Mouse (Mus musculus): ENCODE results near the gene Pgbd5. TPM values are rescaled to one million over a fixed set of nuclear protein-coding genes. Genes with fewer than 3 reads are reported as not detected.
A peak's percentile ranks its signal among the peaks of the same experiment; 100 is the strongest.

Gene Pgbd5
- polyA plus RNA-seq, 1 experiment from 2014 or later: 3.2 TPM

DNA sequence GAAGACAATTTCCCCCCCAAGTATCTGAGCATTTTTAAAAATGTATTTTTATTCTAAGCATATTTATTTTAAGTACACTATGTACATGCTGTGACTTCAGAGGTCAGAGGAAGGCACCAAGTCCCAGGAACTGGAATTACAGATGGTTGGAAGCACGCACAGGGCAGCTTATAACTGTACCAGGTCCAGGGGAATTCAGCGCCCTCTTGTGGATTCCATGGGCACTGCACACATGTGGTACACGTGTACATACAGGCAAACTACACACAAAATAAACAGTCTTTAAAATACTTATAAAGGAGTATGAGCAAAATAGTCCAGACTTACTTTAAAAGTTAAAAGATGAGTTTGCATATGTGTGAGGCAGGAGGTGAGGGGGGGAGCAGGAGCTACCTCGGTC, 45.5 kb downstream of the Pgbd5 start:
- WGBS: 82% methylated on average over 4 of the region's 4 CpGs
- no peak overlapping the region for H3K4me3 ChIP-seq (ENCODE audit: low read depth, low read length)
- no peaks in the 10 kb centered on the region for H3K27me3 ChIP-seq (ENCODE audit: control insufficient read depth, insufficient read depth, low read length)
- no peak overlapping the region for H3K4me2 ChIP-seq (replicated peaks; ENCODE audit: low read depth, low read length)
- H3K4me1 ChIP-seq (ENCODE audit: control insufficient read depth, insufficient read depth, low read length): peaks cover 17% of the 10 kb centered on the region; the same call in 1 of the 2 replicates
- H3K27ac ChIP-seq (ENCODE audit: low read length): no peak overlapping the region
- H3K9ac ChIP-seq (replicated peaks; ENCODE audit: low read depth, low read length): no peak overlapping the region
- ATAC-seq (ENCODE audit: insufficient number of reproducible peaks, insufficient read depth, low FRiP score, low read depth): no peak
- H3K9me3 ChIP-seq (ENCODE audit: control insufficient read depth, low read depth, low read length): no peaks in the 10 kb centered on the region
- no peaks in the 10 kb centered on the region for H3K36me3 ChIP-seq (ENCODE audit: control insufficient read depth, insufficient read depth, low read length)

DNA sequence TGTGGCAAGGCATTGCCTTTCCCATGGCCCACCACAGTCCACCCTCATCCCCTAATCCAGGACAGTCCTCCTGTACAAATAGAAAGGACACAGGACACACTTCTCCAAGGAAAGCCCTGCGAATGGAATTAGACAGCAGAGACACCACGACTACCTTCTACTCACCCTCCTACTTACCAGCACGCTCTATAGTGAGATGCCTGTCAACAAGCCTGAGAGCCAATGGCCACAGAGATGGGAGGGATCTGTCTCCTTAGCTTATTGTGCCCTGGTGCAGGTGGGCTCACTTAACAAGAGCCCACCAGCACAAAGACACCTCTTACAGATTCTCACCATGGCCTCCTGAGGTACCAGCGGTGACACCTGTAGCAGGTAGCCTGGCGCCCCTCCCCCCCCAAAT, 46.4 kb downstream of the Pgbd5 start:
- 71% methylated on average over 5 of the region's 5 CpGs for WGBS
- H3K4me1 ChIP-seq (ENCODE audit: control insufficient read depth, insufficient read depth, low read length): peaks cover 15% of the 10 kb centered on the region; the same call in 1 of the 2 replicates
- no peaks in the 10 kb centered on the region for H3K27me3 ChIP-seq (ENCODE audit: control insufficient read depth, insufficient read depth, low read length)
- H3K9me3 ChIP-seq (ENCODE audit: control insufficient read depth, low read depth, low read length): no peaks in the 10 kb centered on the region
- no peak overlapping the region for H3K9ac ChIP-seq (replicated peaks; ENCODE audit: low read depth, low read length)
- H3K27ac ChIP-seq (ENCODE audit: low read length): peak overlapping the region; percentile 78; the same call in 1 of the 2 replicates
- no peak overlapping the region for H3K4me3 ChIP-seq (ENCODE audit: low read depth, low read length)
- H3K4me2 ChIP-seq (replicated peaks; ENCODE audit: low read depth, low read length): 0 out of 2 replicates have a peak overlapping the region, but pooled peaks have one; percentile 5
- H3K36me3 ChIP-seq (ENCODE audit: control insufficient read depth, insufficient read depth, low read length): no peaks in the 10 kb centered on the region
- ATAC-seq (ENCODE audit: insufficient number of reproducible peaks, insufficient read depth, low FRiP score, low read depth): no peak

DNA sequence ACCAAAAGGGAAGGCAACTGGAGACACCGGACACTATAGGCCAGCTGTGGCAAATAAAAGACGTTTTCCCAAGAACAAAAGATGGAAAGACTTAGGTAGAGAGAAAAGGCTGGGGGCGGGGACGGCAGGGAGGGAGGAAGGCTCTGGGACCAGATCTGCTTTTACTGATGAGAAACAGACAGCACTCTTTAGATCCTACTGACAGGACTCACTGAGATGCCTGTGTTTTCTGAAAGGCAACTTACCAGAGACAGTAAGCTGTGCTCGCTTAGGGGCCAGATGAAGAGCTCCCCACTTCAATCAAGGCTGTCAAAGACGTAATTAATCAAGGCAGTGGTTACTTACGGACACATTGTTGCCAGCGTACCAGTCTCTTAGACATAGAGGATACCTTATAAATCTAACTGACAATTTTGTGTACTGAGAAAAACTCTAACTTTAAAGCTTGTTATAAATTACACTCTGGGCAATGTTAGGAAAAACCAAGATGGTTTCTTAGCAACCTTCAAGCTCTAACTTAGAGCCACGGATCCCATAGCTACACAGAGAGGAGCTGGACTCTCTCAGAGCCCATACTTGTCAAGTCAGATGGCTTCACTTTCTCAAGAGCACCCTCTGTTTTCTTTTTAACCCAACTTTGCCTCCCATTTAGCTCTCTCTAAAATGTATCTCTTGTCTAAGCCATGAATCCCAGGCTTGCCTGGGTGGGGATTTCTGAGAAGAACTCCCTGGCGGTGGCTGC, 47.0 kb downstream of the Pgbd5 start:
- ATAC-seq (ENCODE audit: insufficient number of reproducible peaks, insufficient read depth, low FRiP score, low read depth): no peak
- Histone ChIP-seq H3K9me3 (ENCODE audit: control insufficient read depth, low read depth, low read length) (no peaks in the 10 kb centered on the region), H3K9ac (replicated peaks; ENCODE audit: low read depth, low read length) (no peak overlapping the region), H3K4me1 (ENCODE audit: control insufficient read depth, insufficient read depth, low read length) (peaks cover 15% of the 10 kb centered on the region; the same call in 1 of the 2 replicates), H3K4me3 (ENCODE audit: low read depth, low read length) (no peak overlapping the region), H3K27me3 (ENCODE audit: control insufficient read depth, insufficient read depth, low read length) (no peaks in the 10 kb centered on the region), H3K27ac (ENCODE audit: low read length) (peak overlapping the region; percentile 78), H3K4me2 (replicated peaks; ENCODE audit: low read depth, low read length) (0 out of 2 replicates have a peak overlapping the region, but pooled peaks have one; percentile 5), H3K36me3 (ENCODE audit: control insufficient read depth, insufficient read depth, low read length) (no peaks in the 10 kb centered on the region)
- WGBS: 42% methylated on average over 10 of the region's 10 CpGs

DNA sequence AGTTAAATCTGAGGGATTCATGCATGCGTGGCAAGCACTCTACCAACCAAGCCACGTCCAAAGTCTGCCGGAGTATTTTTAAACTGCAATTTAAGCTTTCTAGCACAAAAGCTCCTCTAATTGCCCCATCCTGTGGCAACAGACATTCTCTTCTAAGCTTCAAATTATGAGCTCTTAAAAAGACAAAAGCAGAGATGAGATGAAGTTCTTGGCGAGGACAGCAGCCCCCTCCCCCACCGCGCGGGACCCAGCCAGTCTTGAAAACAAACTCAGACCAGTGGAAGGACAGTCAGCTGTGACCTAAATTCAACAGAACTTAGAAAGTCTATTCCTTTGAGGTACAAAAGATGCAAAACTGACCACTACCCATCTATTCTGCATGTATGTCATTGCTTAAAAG, 48.3 kb downstream of the Pgbd5 start:
- H3K4me1 ChIP-seq (ENCODE audit: control insufficient read depth, insufficient read depth, low read length): peaks cover 10% of the 10 kb centered on the region; the same call in 1 of the 2 replicates
- no peak overlapping the region for H3K4me3 ChIP-seq (ENCODE audit: low read depth, low read length)
- H3K27ac ChIP-seq (ENCODE audit: low read length): no peak overlapping the region
- no peaks in the 10 kb centered on the region for H3K36me3 ChIP-seq (ENCODE audit: control insufficient read depth, insufficient read depth, low read length)
- H3K9me3 ChIP-seq (ENCODE audit: control insufficient read depth, low read depth, low read length): no peaks in the 10 kb centered on the region
- no peak overlapping the region for H3K4me2 ChIP-seq (replicated peaks; ENCODE audit: low read depth, low read length)
- H3K9ac ChIP-seq (replicated peaks; ENCODE audit: low read depth, low read length): no peak overlapping the region
- H3K27me3 ChIP-seq (ENCODE audit: control insufficient read depth, insufficient read depth, low read length): no peaks in the 10 kb centered on the region
- ATAC-seq (ENCODE audit: insufficient number of reproducible peaks, insufficient read depth, low FRiP score, low read depth): no peak
- WGBS: 85% methylated on average over 7 of the region's 7 CpGs

DNA sequence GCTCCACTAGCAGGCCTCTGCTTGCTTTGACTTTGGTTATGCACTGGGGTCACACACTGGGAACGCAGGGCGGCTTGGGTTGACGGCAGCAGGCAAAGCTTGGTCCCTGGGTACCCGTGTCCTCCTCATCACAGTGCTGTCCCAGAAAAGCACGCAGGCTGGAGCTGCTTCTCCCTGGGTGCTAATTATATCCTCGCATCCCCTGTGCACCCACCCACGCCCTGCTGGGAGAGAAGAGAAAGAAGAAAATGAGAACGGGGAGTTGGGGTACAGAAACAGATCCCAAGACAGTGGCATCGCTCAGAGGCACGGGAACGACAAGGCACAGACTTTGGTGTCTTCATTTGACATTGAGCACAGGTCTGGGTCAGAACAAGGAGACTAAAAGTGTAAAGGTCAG, 50.0 kb downstream of the Pgbd5 start:
- no peaks in the 10 kb centered on the region for H3K9me3 ChIP-seq (ENCODE audit: control insufficient read depth, low read depth, low read length)
- H3K27me3 ChIP-seq (ENCODE audit: control insufficient read depth, insufficient read depth, low read length): no peaks in the 10 kb centered on the region
- no peak overlapping the region for H3K4me2 ChIP-seq (replicated peaks; ENCODE audit: low read depth, low read length)
- 85% methylated on average over 11 of the region's 11 CpGs for WGBS
- H3K27ac ChIP-seq (ENCODE audit: low read length): no peak overlapping the region
- H3K4me1 ChIP-seq (ENCODE audit: control insufficient read depth, insufficient read depth, low read length): peaks cover 10% of the 10 kb centered on the region; the same call in 1 of the 2 replicates
- no peaks in the 10 kb centered on the region for H3K36me3 ChIP-seq (ENCODE audit: control insufficient read depth, insufficient read depth, low read length)
- ATAC-seq (ENCODE audit: insufficient number of reproducible peaks, insufficient read depth, low FRiP score, low read depth): no peak
- H3K9ac ChIP-seq (replicated peaks; ENCODE audit: low read depth, low read length): no peak overlapping the region
- no peak overlapping the region for H3K4me3 ChIP-seq (ENCODE audit: low read depth, low read length)

DNA sequence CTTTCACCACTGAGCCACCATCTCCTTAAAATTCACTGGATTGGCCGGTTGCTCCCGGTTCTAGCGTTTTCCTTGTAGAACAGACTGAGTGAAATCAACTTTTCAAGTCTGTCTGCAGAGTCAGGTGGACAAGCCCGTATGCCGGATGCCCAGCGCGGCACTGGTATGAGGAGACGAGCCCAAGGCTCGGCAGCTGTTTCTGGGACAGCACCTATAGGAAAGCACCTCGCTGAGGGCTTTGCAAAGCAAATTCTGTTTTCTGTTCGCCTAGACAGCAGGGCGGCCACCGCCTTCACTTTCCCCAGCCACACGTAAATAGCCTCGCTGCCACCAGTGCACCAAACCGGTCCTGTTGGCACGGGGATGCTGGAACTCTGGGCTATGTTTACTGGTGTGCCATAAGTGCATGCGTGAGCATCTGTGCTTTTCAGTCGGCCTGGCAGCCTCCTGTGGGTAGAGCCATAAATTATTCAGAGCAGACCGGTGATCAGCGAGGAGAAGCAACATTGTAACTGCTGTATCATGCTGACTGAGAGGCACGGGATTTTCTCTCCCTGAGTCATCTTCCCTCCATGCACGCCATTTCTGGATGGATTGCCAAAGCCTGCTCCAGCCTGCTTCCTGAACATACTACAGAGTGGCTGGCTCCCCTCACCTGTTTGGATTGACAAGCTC, 53.1 kb downstream of the Pgbd5 start:
- 80% methylated on average over 23 of the region's 23 CpGs for WGBS
- Histone ChIP-seq H3K36me3 (ENCODE audit: control insufficient read depth, insufficient read depth, low read length) (no peaks in the 10 kb centered on the region), H3K27ac (ENCODE audit: low read length) (no peak overlapping the region), H3K4me2 (replicated peaks; ENCODE audit: low read depth, low read length) (no peak overlapping the region), H3K4me3 (ENCODE audit: low read depth, low read length) (no peak overlapping the region), H3K9ac (replicated peaks; ENCODE audit: low read depth, low read length) (no peak overlapping the region), H3K4me1 (ENCODE audit: control insufficient read depth, insufficient read depth, low read length) (no peaks in the 10 kb centered on the region), H3K27me3 (ENCODE audit: control insufficient read depth, insufficient read depth, low read length) (no peaks in the 10 kb centered on the region), H3K9me3 (ENCODE audit: control insufficient read depth, low read depth, low read length) (no peaks in the 10 kb centered on the region)
- ATAC-seq (ENCODE audit: insufficient number of reproducible peaks, insufficient read depth, low FRiP score, low read depth): no peak

DNA sequence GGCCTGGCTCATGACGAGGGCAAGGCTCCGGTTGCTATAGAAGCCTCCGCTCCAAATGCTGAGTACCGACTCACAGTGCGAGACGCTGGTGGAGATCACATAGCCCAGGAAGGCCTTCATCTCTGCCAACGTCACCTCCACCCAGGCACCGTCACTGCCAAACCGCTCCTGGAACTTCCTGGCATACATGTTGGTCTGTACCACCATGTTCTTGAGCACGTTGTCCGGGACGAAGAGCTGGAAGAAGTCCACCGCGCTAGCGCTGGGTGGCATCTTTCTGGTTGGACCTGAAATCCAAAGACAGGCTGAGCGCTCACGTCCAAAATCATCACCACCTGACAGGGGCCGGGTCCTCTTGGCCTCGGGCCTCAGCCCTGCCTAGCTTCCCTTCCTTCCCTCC, 55.1 kb downstream of the Pgbd5 start:
- Histone ChIP-seq H3K4me3 (ENCODE audit: low read depth, low read length) (no peak overlapping the region), H3K27ac (ENCODE audit: low read length) (no peak overlapping the region), H3K9me3 (ENCODE audit: control insufficient read depth, low read depth, low read length) (no peaks in the 10 kb centered on the region), H3K27me3 (ENCODE audit: control insufficient read depth, insufficient read depth, low read length) (no peaks in the 10 kb centered on the region), H3K4me2 (replicated peaks; ENCODE audit: low read depth, low read length) (no peak overlapping the region), H3K4me1 (ENCODE audit: control insufficient read depth, insufficient read depth, low read length) (no peaks in the 10 kb centered on the region), H3K9ac (replicated peaks; ENCODE audit: low read depth, low read length) (no peak overlapping the region), H3K36me3 (ENCODE audit: control insufficient read depth, insufficient read depth, low read length) (no peaks in the 10 kb centered on the region)
- WGBS: 93% methylated on average over 19 of the region's 19 CpGs
- ATAC-seq (ENCODE audit: insufficient number of reproducible peaks, insufficient read depth, low FRiP score, low read depth): no peak

DNA sequence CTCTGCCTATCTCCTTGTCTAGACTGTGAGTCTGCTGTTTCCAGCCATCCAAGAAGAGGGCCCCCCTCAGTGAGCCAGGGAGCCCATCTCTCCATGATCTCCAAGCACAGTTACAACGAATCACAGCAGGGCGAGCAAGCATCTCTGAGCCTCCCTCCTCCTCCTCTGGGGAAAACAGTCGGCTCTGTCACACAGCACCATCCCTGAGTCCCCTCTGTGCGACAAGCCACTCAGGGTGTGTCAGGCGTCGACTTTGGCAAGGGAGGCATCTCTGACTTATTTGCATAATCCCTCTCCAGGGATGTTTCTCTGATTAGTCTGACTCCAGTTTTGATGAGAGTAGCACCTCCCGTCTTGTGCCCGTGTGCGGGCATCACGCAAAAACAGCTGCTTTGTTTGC, 57.2 kb downstream of the Pgbd5 start:
- H3K4me2 ChIP-seq (replicated peaks; ENCODE audit: low read depth, low read length): no peak overlapping the region
- no peak overlapping the region for H3K4me3 ChIP-seq (ENCODE audit: low read depth, low read length)
- no peaks in the 10 kb centered on the region for H3K4me1 ChIP-seq (ENCODE audit: control insufficient read depth, insufficient read depth, low read length)
- H3K27ac ChIP-seq (ENCODE audit: low read length): no peak overlapping the region
- WGBS: 74% methylated on average over 10 of the region's 10 CpGs
- no peaks in the 10 kb centered on the region for H3K36me3 ChIP-seq (ENCODE audit: control insufficient read depth, insufficient read depth, low read length)
- no peaks in the 10 kb centered on the region for H3K27me3 ChIP-seq (ENCODE audit: control insufficient read depth, insufficient read depth, low read length)
- ATAC-seq (ENCODE audit: insufficient number of reproducible peaks, insufficient read depth, low FRiP score, low read depth): no peak
- H3K9me3 ChIP-seq (ENCODE audit: control insufficient read depth, low read depth, low read length): no peaks in the 10 kb centered on the region
- H3K9ac ChIP-seq (replicated peaks; ENCODE audit: low read depth, low read length): no peak overlapping the region
